Mouse (Mus musculus) testis, postnatal 10 days (tissue): ENCODE data around the gene Hmces.
"Not testable (repeated sequence)": the region's sequence is repeated elsewhere in the genome, so short reads cannot be mapped to it uniquely, and the experiment has no call there.

ENCODE experiments used
- DNase-seq: peaks from one replicate; pipeline ENCODE4 v3.0.0; 2021; ENCODE audit warnings: low spot score

Hmces gene

DNA sequence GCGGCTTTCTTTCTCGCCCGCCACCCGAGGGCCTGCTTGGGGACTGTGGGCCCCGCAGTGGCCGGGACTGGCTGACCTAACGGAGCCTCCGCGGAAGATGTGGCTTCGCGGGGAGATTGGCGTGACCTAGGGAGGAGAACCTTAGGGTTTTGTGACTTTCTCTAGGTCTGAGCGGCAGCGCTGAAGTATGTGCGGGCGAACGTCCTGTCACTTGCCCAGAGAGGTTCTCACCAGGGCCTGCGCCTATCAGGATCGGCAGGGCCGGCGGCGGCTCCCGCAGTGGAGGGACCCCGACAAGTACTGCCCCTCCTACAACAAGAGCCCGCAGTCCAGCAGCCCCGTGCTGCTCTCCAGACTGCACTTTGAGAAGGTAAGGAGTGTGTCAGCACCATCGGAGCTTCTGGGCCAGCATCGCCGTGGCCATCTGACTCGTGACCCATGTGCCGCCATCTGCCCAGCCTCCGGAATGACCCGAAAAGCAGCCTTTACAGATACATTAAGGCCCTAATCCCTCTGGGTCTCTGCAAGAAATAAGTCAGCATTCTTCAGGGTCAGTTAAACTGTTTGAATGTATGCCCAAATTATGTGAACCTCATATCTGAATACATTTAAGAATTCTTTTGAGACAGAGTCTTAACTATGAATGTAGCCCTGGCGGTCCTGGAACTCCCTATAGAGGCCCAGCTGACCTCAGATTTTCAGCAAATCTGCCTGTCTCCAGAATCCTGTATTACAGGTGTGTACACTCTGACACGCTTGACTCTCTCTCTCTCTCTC, 779 bp downstream of the Hmces start:
- DNase-seq: peak; percentile 63

DNA sequence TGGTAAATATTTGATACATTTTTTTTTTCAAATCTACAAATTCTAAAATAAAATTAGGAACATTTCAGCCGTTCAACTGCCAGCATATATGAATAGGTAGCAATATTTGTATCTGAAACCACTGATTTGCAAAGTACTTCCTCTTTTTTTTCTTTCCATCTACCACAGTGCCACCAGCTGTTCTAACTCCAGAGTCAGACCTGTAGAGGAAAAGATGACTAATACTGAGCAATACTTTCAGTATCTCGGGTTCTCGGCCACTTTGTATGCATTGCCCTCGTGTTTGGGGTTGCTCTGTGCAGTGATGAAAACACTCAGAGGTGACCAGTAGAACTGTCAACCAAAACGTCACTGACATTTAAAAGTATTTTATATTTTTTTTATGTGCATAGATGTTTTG, 2.2 kb downstream of the Hmces start:
- DNase-seq: no peak

- no peak for DNase-seq
Observed at GRCm38 (mm10) chr6:87921201-87921600, 7.5 kb downstream of the Hmces start.

DNA sequence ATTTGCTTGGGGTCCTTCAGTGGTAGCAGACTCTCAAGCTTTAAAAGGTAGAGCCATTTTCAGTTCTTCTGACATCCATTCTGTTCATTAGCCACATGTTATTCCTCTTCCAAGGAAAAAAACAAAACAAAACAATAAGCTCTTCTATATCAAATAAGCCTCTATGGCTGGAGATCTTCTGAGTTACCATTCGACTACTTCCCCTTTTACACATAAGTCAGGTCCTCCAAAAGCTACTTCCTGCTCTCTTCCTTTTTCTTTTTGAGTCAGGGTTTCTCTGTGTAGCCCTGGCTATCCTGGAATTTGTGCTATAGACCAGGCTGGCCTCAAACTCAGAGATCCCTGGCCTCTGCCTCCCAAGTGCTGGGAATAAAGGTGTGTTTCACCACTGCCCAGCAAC, 9.9 kb downstream of the Hmces start:
- no peak for DNase-seq

DNA sequence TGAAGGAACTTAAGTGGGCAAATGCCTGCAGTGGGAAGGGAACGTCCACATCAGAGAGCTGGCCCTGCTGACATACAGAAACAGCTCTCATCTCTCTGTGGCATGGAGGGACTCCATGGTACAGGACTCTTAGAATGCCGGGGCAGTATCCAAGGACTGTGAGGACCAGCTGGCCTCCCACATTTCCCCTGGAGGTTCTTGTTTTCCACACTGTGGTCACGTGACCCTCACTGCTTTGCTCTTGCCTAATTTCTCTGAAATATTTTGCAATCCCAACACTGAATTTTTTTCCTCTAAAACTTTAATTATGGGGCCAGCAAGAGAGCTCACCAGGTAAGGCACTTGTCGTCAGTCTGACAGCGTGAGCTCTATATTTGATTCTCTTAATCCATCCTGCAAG, 21.3 kb downstream of the Hmces start:
- no peak for DNase-seq

DNA sequence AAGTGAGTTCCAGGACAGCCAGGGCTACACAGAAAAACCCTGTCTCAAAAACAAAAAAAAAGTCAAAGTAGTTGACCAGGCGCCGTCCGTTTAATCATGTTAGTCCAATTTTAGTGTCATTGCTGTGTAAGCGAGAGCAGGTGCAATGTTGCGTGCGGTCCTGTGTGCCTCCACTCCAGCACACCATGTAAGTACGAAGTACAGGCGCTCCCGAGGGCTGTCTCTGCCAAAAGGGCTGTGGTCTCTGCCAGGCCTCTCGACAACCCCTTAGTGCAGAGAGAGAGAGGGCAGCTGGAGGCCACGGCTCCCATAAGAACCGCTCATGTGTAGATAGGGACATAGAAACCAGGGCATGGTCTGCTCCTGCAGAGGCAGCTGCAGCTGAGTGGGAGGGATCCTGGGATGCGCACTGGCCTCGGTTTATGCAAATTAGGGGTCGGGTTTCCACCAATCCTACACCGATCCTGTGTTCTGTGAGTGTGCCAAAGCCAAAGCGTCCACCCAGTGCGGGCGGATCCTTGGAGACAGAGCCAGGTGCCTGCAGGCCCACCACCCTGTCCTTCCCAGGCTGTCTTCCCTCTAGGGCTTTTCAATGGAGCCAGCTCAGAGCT, 23.5 kb downstream of the Hmces start:
- peak; percentile 42 for DNase-seq

DNA sequence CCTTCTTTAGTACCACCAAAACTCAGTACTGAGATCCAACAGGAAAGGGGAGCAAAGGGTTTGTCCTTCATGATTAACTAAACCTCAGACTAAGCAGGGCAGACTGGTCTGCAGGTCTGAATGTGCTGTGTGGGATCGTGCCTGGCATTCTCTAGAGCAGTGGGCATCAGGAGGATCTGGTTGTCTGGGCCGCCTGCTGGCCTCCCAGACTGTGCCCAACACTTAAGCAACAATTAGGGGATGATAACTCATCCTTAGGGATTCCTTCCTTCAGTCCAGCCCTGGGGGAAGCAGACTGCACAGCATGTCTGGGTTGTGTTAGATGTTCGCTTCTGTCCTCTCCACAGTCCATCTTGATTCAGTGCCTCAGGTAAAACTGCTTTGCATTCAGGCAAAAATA, 25.2 kb downstream of the Hmces start:
- no peak for DNase-seq

DNA sequence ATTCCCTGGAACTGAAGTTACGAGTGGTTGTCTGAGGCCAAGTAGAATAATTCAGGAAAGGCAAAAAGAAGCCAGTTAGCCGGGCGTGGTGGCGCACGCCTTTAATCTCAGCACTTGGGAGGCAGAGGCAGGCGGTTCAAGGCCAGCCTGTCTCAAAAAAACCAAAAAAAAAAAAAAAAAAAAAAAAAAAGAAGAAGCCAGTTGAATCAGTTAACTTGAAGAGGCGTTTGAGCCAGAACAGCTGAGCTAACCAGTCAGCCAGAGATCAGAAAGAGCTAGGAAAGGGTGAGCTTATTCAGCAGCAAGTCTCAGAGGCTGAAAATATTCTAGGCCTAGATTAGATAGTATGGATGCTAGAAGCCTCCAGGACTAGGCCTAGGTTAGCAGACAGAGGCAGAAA, 28.4 kb downstream of the Hmces start:
- no peak for DNase-seq

DNA sequence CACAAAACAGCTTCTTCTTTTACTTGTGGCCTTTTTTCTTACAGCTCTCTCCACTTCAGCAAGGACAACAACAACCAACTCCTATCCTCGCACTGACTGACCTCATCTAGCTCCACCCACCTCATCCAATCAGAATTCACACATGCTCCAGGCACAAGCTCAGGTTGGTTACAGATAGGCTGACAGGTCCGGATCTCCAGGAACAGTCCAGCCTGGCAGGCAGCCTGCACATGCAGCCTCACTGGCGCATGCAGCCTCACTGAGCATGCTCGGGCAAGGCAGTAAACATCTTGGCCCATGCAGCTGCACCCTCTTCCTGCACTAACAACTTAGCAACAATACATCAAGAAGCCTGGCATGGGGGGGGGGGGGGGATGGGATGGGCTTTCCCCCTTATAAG, 48.7 kb downstream of the Hmces start:
- DNase-seq: not testable (repeated sequence)

DNA sequence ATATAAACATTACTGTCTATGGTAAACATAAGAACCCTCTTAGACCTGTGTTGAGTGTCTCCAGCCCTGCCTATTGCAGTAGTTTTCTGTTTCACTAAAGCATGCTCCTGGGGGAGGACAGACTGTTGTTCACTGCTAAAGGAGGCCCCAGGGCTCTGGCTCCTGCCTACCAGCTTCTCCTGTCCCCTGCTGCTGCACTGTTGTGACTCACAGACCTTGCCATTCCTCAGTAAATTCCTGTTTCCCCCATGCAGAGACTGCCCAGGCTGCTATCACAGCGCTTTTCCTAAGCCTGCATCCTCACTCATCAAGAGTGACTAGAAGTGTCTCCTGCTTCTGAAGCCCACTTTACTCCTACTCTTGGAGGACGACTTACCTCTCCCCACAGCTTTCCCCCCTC, 56.3 kb downstream of the Hmces start:
- no peak for DNase-seq

GRCm38 (mm10) chr6:87979728-87980127, 66.0 kb downstream of the Hmces start:
- DNase-seq: no peak

- DNase-seq: peak; percentile 86
Observed at GRCm38 (mm10) chr6:87980374-87981029, 66.8 kb downstream of the Hmces start.

DNA sequence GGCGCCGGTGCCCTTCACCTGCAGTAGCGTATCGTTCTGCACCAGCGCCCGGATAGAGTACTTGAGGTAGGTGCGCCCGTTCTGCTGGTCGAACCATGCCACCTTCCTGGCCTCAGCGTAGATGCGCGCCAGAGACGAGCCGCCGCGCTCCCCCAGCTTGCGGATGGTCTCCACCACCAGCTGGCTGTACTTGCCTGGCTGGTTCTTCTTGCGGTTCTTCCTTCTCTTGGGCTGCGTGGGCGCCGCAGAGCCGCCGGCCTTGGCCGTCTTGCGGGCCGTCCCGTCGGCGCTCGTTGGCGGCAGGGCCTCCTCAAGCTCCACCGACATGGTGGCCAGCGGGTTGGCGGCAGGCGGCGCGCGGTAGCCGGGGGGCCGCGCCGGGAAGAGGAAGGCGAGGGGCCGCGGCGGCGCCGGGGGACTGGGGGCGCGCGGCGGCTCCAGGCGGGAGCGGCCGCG, 67.3 kb downstream of the Hmces start:
- DNase-seq: peak; percentile 57

- peak; percentile 85 for DNase-seq
Observed at GRCm38 (mm10) chr6:87981547-87982256, 68.0 kb downstream of the Hmces start, which contains the start of gene H1fx. Gene H1fx, minus strand, starts transcription at chr6:87981637.

DNA sequence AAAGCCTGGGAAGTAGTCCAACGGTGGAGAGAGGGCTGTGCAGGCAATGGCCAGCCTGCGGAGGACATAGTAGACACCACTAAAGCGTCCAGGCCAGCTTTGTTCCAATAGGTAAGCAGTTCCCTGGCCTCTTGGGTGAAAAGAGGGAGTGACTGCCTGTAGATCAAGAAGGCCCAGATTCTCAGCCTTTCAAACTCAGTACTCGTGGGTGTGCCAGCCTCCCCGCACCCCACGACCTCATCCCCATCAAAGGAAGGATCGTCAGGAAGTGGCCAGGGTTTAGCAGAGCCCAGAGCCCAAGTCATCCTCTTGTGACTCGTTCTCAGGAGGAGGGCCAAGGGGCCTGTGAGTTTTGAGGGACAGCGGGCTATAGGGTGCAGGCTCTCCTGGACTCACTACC, 68.8 kb downstream of the Hmces start:
- no peak for DNase-seq
